Mouse (Mus musculus) layer of hippocampus, adult 9-10 months (tissue): ENCODE data around the gene Ykt6.
"Not testable (repeated sequence)": the region's sequence is repeated elsewhere in the genome, so short reads cannot be mapped to it uniquely, and the experiment has no call there.

Experiments used
- DNase-seq: peaks from one replicate; pipeline ENCODE4 v3.0.0; 2022; ENCODE audit warnings: low spot score

Ykt6 gene

DNA sequence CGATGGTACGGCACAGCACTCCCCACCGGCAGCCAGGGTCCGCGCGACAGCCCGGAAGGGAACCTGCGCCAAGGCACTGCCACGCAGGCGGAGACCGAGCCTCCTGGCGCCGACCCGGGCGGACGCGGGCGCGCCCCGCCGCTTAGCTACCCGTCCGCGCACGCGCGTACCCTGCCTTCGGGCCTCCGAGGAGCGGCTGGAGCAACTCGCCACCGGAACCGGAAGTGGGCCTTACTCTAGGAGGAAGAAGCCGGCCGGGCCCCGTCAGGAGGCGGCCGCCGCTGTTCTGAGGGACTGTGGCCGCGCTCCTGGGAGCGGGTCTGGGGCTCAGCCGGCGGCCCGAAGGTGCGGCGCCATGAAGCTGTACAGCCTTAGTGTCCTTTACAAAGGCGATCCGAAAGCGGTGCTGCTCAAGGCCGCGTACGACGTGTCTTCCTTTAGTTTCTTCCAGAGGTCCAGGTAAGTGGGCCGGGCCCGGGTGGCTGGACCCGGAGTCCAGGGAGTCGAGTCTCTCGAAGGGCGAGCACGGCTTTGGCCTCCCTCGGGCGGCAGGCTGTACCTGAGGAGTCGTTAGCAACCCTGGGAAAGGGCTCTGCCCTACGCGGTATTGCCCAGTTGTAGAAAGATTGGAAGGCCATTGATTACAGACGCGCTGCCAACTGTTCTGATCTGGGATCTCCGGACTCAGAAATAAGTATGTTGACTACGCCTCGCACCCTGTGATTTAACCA, at the start of gene Ykt6:
TSS of gene Ykt6 (plus strand) at position 148 of the 731 bp plus-strand sequence.
- DNase-seq, result peak; percentile 80

DNA sequence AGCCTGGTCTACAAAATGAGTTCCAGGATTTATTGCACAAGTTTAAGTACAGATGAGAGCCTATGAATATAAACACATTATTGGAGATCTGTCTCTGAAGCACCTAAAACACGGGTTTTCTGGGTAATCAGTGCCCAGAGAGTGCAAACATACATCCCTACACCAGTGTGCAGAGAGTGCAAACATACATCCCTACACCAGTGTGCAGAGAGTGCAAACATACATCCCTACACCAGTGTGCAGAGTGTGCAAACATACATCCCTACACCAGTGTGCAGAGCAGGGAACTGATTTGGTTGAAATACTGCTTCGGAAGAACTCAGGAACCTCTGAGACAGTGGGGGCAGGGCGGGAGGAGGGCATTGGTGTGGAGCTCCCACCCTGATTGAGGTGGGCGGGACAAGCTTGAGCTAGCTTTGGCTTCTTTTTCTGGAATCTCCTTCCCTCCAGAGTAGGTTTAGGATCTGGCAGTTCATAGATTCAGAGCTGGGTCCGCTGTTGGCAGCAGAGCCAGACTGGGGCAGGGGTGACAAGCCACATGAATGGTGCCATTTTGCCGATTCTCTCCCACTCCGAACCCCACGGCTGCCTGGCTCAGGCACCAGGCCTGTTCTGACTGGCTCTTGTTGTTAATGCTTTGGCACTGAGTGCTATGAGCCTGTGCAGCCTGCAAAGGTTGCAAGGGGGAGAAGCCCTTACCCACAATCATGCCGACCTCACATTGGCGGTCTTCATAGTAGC, 49.5 kb upstream of the Ykt6 start:
- no peak for DNase-seq

GRCm38 (mm10) chr11:5907096-5907495, 48.4 kb upstream of the Ykt6 start:
- DNase-seq, result no peak

DNA sequence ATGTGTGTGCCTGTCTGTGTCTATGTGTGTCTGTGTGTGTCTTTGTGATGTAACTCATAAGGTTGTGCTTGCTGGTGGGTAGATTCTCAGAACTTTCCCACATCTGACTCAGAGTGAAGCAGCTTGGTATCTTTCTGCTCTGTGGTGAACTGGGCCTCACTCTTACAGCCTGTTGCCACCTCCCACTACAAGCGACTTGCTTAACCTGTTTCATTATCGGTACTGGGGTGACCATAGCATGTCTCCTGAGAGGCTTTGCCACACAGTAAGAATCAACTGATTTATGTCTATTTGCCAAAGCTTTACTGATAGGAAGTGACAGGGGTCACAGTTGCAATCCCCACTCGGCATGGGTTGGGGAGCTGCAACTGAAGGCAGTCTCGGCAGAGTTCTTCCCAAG, 46.9 kb upstream of the Ykt6 start:
- DNase-seq, result no peak

GRCm38 (mm10) chr11:5912635-5913034, 42.9 kb upstream of the Ykt6 start:
- peak; percentile 39 for DNase-seq

DNA sequence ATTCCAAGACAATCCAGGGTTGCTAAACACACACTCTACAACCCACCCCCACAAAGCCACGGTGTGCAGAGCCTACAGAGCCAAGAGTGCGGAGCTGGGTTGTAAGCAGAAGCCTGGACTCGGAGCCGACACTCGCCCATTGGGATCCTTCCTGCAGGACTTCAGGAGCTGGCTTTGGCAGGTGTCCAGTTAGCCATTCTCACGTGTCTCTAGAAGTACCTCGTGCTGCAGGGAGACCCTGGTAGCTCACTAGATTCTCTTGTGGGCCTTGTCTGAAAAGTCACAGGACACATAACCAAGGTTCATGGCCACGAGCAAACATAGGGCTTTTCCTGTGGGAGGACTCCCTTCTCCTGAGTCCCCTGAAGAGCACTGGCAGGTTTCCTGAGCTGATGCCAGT, 42.2 kb upstream of the Ykt6 start:
- DNase-seq, result no peak

GRCm38 (mm10) chr11:5913936-5914335, 41.6 kb upstream of the Ykt6 start:
- no peak for DNase-seq

DNA sequence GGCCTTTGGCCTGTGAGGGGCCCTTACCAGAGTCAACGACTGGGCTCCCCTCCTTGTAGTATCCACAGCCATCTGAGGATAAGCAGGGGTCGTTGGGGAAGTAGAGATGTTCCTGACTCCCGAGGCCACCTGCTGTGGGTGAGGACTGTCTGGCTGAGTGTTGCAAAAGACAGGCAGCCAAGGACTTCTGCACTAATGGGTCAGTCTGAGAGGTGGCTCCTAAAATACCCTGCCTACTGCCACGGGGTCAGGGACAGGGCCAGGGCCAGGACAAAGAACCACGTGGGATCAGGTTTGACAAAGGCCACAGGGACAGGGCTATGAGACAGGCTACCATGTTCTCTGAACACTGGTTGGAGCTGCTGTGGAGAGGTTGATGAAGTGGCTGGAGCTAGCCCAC, 40.6 kb upstream of the Ykt6 start:
- no peak for DNase-seq

DNA sequence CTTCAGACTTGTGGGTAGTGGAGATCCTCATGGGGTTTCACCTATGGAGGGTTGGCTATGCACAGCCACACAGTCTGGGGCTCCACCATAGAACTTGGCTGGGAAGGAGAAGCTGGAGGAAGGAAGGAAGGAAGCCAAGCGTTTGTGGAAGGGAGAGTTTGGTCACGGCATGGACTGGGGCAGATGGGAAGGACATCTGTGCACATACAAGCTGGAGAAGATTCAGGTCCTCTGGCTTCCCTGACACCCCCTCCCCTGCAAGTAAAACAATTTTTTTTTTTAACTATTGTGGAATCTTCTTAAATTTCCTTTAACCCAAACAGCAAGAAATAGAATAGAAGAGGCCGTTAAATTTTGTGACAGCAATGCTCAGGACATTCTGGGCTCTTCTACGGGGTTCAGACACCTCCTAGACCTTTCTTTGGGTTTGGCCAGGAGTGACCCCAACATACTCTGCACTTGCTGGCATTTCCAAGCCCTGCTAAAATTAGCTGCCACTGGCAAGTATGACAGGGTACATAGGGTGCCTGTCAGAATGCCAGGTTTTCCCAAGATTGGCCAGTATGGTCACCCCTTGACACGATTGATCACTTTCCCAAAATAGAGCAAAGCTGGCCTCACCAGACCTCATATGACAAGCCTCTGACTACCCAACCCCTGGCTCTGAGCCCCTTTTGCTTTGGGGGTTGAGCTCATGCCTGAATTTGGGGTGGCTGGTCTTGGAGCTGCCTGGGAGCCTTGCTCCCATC, 39.9 kb upstream of the Ykt6 start:
- no peak for DNase-seq

- no peak for DNase-seq
These were observed 39.3 kb upstream of the Ykt6 start for GRCm38 (mm10) chr11:5916178-5916548.

DNA sequence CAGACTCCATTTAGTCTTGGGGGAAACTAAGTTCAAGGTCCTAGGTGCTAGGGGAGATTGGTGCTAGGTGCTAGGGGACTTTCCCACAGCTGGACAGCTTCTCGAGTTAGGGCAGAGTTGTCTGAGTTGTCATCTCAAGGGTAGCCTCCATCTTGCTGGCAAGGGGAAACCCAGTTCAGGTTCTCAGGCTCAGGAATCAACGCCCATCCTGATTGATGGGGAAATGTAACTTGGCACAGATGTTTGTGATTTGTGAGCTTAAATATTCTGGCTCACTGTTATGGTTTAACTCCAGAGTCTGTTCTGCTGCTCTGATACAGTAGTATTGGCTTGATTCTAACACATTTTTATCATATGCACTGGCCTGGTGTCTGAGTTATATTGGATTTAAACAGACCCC, 37.4 kb upstream of the Ykt6 start:
- no peak for DNase-seq

GRCm38 (mm10) chr11:5919606-5920005, 35.9 kb upstream of the Ykt6 start:
- DNase-seq, result no peak

GRCm38 (mm10) chr11:5920323-5920960, 35.1 kb upstream of the Ykt6 start:
- DNase-seq, result no peak

GRCm38 (mm10) chr11:5924699-5925098, 30.8 kb upstream of the Ykt6 start:
- no peak for DNase-seq

- no peak for DNase-seq
These were observed 28.7 kb upstream of the Ykt6 start for GRCm38 (mm10) chr11:5926696-5927220.

DNA sequence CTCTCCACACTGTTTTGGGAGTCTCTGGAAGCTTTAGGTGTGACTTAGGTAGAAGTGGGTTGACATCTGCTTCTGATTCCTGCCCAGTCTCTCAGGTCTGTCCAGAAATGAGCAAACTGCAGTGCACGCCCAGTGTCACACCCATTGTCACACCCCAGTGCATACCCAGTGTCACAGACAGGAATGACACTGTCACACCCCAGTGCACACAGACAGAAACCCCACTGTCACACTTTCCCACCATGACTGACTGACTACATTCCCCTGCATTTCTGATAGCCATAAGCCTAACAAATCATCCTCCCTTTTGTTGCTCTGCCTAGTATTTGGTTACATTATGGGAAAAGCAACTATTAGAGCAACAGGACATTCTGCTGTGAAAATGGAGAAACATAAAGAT, 24.9 kb upstream of the Ykt6 start:
- DNase-seq, result no peak

GRCm38 (mm10) chr11:5931947-5932346, 23.5 kb upstream of the Ykt6 start:
- not testable (repeated sequence) for DNase-seq

DNA sequence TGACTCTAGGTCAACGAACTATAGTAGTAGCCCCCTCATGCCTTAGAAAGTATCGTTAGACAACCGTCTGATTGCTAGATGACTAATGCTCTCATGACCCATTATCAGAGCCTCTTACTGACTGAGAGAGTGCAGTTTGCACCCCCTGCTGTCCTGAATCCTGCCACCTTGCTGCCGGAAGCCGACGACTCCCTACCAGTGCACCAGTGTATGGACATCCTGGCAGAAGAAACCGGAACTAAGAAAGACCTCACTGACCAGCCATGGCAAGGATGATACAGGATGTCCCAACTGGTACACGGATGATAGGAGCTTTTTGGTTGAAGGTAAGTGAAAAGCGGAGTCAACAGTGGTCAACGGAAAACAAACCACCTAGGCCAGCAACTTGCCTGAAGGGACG, 21.0 kb upstream of the Ykt6 start:
- not testable (repeated sequence) for DNase-seq

DNA sequence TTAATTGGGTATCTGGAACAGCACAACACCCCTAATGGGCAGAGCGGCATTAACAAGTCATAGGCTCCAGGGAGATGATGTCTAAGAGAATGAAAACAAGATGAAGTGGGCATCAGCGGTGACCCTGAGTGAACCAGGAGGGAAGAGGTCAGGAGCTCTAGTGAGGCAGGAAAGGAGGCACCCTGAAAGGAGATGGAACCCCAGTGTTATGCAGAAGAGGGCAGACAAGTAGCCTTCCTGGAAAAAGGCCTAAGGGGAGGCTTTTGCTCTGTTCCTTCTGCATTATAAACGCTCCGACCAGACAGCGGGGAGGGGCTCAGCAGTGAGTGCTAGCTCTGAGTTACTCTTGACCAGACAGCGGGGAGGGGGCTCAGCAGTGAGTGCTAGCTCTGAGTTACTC, 12.5 kb upstream of the Ykt6 start:
- no peak for DNase-seq

GRCm38 (mm10) chr11:5945096-5945495, 10.4 kb upstream of the Ykt6 start:
- DNase-seq, result no peak

DNA sequence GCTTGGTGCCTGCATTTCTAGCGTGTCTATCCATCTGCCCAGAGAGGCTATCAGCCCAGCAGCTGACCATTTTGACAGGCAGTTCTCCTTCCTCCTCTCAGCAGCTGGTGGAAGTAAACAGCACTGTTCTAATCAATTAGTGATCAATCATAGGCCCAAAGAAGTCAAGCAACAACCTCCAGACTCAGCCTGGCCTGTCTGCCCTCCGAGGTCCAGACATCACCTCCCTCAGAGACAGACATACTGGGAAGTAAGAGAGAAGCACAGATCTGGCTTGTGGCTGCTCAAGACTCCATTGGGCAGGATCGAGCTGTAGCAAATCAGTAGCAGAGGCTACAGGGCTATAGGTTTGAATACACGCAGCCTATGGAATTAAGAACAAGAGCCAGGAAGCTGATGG, 7.7 kb upstream of the Ykt6 start:
- DNase-seq, result no peak

DNA sequence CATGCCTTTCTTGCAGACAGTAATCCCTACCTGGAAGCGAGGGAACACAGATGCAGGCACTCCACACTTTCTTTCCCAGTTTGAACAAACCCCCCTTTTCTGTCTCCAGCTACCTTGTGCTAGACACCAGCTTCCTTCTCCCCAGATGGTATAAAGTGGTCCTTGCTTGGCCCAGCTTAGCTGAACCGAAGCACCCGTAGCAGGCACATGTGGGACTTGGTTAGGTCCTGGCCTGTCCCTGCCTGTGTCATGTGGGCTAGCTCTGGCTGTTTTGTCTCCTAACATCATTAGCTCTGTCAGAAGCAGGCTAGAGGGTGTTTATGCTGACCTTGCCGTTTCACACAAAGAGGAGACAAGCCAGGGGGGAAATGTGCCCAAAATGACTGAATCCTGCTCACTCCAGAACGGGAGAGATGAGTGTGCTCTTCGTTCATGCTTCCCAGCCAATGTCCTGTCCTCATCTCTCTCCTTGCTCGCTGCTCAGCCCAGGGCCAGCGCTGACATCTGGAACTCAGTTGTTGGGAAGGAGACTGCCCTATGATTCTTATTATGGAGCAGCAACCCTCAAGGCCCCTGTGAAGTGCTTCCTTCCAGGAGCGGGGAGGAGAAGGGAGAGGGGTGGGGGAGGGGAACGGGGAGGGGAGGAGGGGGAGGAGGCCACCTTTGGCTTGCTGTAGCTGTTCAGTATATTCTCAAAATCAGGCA, 6.8 kb upstream of the Ykt6 start:
- DNase-seq, result no peak
